Mouse (Mus musculus) liver, embryonic 11.5 days (tissue): ENCODE measurements at regions not wholly inside any gene's neighbourhood (a gene's known extent, or its start where the extent isn't known, plus 50 kb on each side); places are given as distances from the start of the nearest gene placed in this dataset.

Source experiments
- ATAC-seq: fragments of 200-750 bp; cut with Nextera tagmentation; replicated peaks from 2 replicates; pipeline ENCODE4 v1.8.0; 2017; ENCODE audit warnings: moderate number of reproducible peaks, mild to moderate bottlenecking, moderate TSS enrichment, moderate library complexity; ENCODE audit not compliant: low FRiP score
- DNase-seq: peaks from one replicate; pipeline ENCODE4 v3.0.0-alpha.2; 2017; ENCODE audit warnings: low spot score
- H3K27ac ChIP-seq: fragments of 300-500 bp; sonication (generic); 2 replicates; pipeline ENCODE4 v1.5.1; 2014; ENCODE audit warnings: mild to moderate bottlenecking, low read depth, low read length, control low read depth
- H3K27me3 ChIP-seq: fragments of 300-500 bp; sonication (generic); replicated peaks from 2 replicates; pipeline ENCODE4 v1.6.1; 2014; ENCODE audit warnings: low read length, mixed read lengths; ENCODE audit not compliant: control insufficient read depth, insufficient read depth
- H3K36me3 ChIP-seq: fragments of 300-500 bp; sonication (generic); 2 replicates; pipeline ENCODE4 v1.6.1; 2014; ENCODE audit warnings: mild to moderate bottlenecking, low read length, moderate library complexity, mixed read lengths; ENCODE audit not compliant: control insufficient read depth, insufficient read depth
- H3K4me1 ChIP-seq: fragments of 300-500 bp; sonication (generic); replicated peaks from 2 replicates; pipeline ENCODE4 v1.6.1; 2014; ENCODE audit warnings: low read length, mixed read lengths; ENCODE audit not compliant: control insufficient read depth, insufficient read depth
- H3K4me2 ChIP-seq: fragments of 300-500 bp; sonication (generic); 2 replicates; pipeline ENCODE4 v1.6.1; 2014; ENCODE audit warnings: mild to moderate bottlenecking, control low read depth, moderate library complexity
- H3K4me3 ChIP-seq: fragments of 300-500 bp; sonication (generic); 2 replicates; pipeline ENCODE4 v1.5.1; 2014; ENCODE audit warnings: low read depth, low read length, control low read depth
- H3K9ac ChIP-seq: fragments of 300-500 bp; sonication (generic); 2 replicates; pipeline ENCODE4 v1.6.1; 2014; ENCODE audit warnings: low read depth, low read length, control low read depth
- H3K9me3 ChIP-seq: fragments of 300-500 bp; sonication (generic); 2 replicates; pipeline ENCODE4 v1.6.1; 2016; ENCODE audit warnings: low read length, inconsistent platforms, mixed read lengths; ENCODE audit not compliant: control insufficient read depth
- WGBS: fragments of 180-500 bp; shearing (Covaris S2); extraction: QIAGEN DNeasy Blood & Tissue Kit; methylation state at CpG from one replicate; pipeline ENCODE4 v1.1.7; 2014; 5-methylcytosine and 5-hydroxymethylcytosine counted together

- no peak for ATAC-seq
- 63% methylated on average over 2 of the region's 2 CpGs for WGBS
- no peaks in the 10 kb centered on the region for H3K36me3 ChIP-seq
Measured at GRCm38 (mm10) chr7:145019137-145019536, 79.4 kb upstream of the Ccnd1 start.

GRCm38 (mm10) chr7:145018149-145018548 is 78.4 kb upstream of the Ccnd1 start:
- Histone ChIP-seq H3K36me3 (no peaks in the 10 kb centered on the region), H3K4me1 (no peaks in the 10 kb centered on the region), H3K4me2 (no peak overlapping the region), H3K4me3 (no peak overlapping the region), H3K9me3 (no peaks in the 10 kb centered on the region), H3K27me3 (no peaks in the 10 kb centered on the region), H3K27ac (no peak overlapping the region), H3K9ac (no peak overlapping the region)
- no peak for DNase-seq
- no peak for ATAC-seq
- 58% methylated on average over 3 of the region's 3 CpGs for WGBS

More at GRCm38 (mm10) chr7:145019137-145019536, 79.4 kb upstream of the Ccnd1 start:
- Histone ChIP-seq H3K9me3 (no peaks in the 10 kb centered on the region), H3K4me1 (no peaks in the 10 kb centered on the region), H3K4me3 (no peak overlapping the region), H3K27ac (no peak overlapping the region), H3K27me3 (no peaks in the 10 kb centered on the region), H3K9ac (no peak overlapping the region), H3K4me2 (no peak overlapping the region)
- no peak for DNase-seq

DNA sequence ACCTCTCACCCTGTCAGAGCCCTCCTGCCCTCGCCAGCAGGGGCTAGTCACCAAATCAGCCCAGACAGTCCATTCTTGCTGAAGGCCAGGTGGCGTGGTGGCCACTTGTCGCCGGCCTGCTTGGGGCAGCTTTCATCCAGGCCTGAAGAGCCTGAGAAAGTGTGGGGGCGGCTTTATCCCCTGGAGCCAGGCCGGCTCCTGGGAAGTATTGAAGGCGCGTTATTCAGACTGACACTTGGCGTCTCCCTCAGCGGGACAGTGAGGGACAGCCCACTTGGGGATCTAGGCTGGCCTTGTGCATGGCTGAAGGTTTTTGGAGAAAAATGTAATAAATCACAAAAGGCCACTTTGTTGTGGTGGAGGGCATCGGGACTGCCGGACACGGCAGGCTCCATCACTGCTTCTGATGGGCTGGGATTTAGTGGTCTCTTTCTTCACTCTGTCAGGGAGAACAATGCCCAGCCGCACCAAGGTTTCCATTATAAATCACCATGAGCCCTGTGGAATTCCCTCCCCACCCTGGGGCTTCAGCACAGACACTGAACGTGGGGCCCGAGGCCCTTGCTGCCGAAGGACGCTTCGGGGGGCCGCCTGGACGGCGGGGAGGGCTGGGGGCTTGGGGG is 75.8 kb upstream of the Ccnd1 start:
- no peaks in the 10 kb centered on the region for H3K27me3 ChIP-seq
- DNase-seq, result no peak
- no peaks in the 10 kb centered on the region for H3K36me3 ChIP-seq
- no peak for ATAC-seq
- H3K4me1 ChIP-seq, result no peaks in the 10 kb centered on the region
- H3K4me2 ChIP-seq, result no peak overlapping the region
- H3K27ac ChIP-seq, result no peak overlapping the region
- no peak overlapping the region for H3K4me3 ChIP-seq
- 69% methylated on average over 22 of the region's 22 CpGs for WGBS
- no peak overlapping the region for H3K9ac ChIP-seq
- H3K9me3 ChIP-seq, result no peaks in the 10 kb centered on the region

- WGBS, result 54% methylated on average over 4 of the region's 4 CpGs
- DNase-seq (no peak), ATAC-seq (no peak)
- H3K27ac ChIP-seq, result no peak overlapping the region
- no peaks in the 10 kb centered on the region for H3K27me3 ChIP-seq
- H3K9ac ChIP-seq, result no peak overlapping the region
- no peak overlapping the region for H3K4me3 ChIP-seq
- no peaks in the 10 kb centered on the region for H3K4me1 ChIP-seq
- no peak overlapping the region for H3K4me2 ChIP-seq
- no peaks in the 10 kb centered on the region for H3K9me3 ChIP-seq
- no peaks in the 10 kb centered on the region for H3K36me3 ChIP-seq
Measured at GRCm38 (mm10) chr7:145010757-145011156, 71.0 kb upstream of the Ccnd1 start.

- H3K4me3 ChIP-seq, result no peak overlapping the region
- no peak overlapping the region for H3K4me2 ChIP-seq
- DNase-seq (no peak), ATAC-seq (no peak)
- H3K27me3 ChIP-seq, result no peaks in the 10 kb centered on the region
- H3K4me1 ChIP-seq, result no peaks in the 10 kb centered on the region
- no peak overlapping the region for H3K27ac ChIP-seq
- H3K9me3 ChIP-seq, result no peaks in the 10 kb centered on the region
- H3K36me3 ChIP-seq, result no peaks in the 10 kb centered on the region
- H3K9ac ChIP-seq, result no peak overlapping the region
- 61% methylated on average over 3 of the region's 3 CpGs for WGBS
Measured at GRCm38 (mm10) chr7:145010004-145010403, 70.3 kb upstream of the Ccnd1 start.

DNA sequence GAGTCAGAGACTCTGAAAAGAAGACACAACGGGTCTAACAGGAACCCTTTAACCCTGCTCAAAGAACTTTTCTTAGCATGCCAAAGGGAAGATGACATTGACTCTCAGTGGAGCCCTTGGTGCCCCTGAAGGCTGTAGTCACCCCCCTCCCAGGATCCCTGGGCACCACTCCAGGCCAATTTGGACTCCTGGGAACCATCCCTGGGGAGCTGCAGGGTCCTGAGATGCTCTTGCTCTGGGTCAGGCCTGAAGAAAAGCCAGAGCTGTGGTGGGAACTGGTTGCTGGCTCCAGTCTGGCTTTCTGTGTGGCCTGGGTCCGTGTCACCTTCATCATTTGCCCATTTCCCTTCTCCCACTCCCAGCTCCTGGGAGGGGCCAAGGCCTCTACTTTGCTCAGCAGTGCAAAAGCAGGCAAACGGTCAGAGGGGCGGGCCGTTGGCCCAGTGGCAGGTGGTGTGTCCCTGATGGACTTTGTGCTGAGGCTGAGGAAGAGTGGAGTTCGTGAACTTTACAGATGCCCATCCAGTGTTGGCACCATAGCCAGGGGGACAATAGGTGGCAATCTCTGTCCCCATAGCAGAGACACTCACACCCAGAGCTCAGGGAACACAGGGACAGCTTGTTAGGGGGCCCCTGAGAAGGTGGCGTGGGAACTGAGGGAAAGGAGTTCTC is 69.1 kb upstream of the Ccnd1 start:
- DNase-seq (no peak), ATAC-seq (peak; percentile 47; the same call in 1 of the 2 replicates)
- H3K4me1 ChIP-seq, result no peaks in the 10 kb centered on the region
- H3K4me2 ChIP-seq, result no peak overlapping the region
- H3K36me3 ChIP-seq, result no peaks in the 10 kb centered on the region
- H3K9ac ChIP-seq, result no peak overlapping the region
- H3K27me3 ChIP-seq, result no peaks in the 10 kb centered on the region
- 63% methylated on average over 7 of the region's 7 CpGs for WGBS
- no peaks in the 10 kb centered on the region for H3K9me3 ChIP-seq
- H3K27ac ChIP-seq, result no peak overlapping the region
- H3K4me3 ChIP-seq, result no peak overlapping the region

GRCm38 (mm10) chr7:145007216-145007615 is 67.5 kb upstream of the Ccnd1 start:
- Histone ChIP-seq H3K4me2 (no peak overlapping the region), H3K9ac (no peak overlapping the region)
- WGBS, result 84% methylated on average over 2 of the region's 2 CpGs

DNA sequence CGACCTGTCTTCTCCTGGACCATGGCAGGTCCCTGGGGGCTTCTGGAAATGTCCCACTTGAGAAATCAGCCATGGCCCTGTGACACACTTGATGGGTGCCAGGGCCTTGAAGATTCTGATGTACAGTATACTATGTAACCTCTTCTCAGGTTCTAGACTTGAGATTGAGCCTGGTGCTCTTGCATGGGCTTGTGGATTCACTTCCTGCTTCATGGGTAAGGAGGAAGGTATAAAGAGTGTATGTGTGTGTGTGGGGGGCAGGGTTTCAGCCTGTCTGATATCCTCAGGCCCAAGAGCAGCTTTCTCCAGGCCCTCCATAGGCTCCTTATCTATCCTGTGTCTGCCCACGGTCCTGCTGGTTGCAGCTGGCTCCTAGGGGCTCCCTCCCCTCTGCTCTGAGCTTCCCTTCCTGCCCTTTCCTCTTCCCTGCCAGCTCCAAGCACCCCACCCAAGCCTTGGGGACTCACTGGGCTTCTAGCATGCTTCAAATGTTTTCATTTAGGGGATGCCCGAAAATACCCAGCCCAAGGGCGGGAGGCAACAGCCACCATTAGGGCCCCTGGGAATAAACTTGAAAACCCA is 61.9 kb upstream of the Ccnd1 start:
- no peak overlapping the region for H3K4me2 ChIP-seq
- no peak overlapping the region for H3K9ac ChIP-seq
- no peak overlapping the region for H3K4me3 ChIP-seq
- no peaks in the 10 kb centered on the region for H3K9me3 ChIP-seq
- no peak overlapping the region for H3K27ac ChIP-seq
- H3K27me3 ChIP-seq, result no peaks in the 10 kb centered on the region
- ATAC-seq (no peak), DNase-seq (no peak)
- WGBS, result 51% methylated on average over 4 of the region's 4 CpGs
- H3K4me1 ChIP-seq, result no peaks in the 10 kb centered on the region
- H3K36me3 ChIP-seq, result no peaks in the 10 kb centered on the region

More at GRCm38 (mm10) chr7:145007216-145007615, 67.5 kb upstream of the Ccnd1 start:
- DNase-seq (no peak), ATAC-seq (no peak)
- Histone ChIP-seq H3K36me3 (no peaks in the 10 kb centered on the region), H3K27ac (no peak overlapping the region), H3K9me3 (no peaks in the 10 kb centered on the region), H3K4me1 (no peaks in the 10 kb centered on the region), H3K4me3 (no peak overlapping the region), H3K27me3 (no peaks in the 10 kb centered on the region)

DNA sequence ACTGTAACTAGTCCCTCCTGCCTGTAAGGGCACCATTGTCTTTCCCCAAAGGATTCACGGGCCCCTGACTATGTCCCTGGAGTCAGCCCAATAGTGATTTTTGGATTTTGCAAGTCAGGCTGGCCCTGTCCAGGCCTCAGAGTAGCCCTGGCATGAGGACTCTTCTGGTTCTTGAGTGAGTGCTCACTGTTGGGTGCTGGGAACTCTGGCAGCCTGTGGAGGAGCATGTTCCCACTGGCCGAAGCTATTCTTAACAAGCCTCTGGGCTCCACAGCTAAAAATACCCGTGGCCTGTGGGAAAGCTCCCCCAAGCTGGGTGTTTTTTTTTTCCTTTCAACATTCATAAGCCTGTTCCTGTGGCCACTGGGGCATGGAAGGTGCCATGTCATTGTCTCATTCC is 60.0 kb upstream of the Ccnd1 start:
- no peak for DNase-seq
- Histone ChIP-seq H3K27ac (no peak overlapping the region), H3K4me3 (no peak overlapping the region), H3K9ac (no peak overlapping the region), H3K27me3 (no peaks in the 10 kb centered on the region), H3K36me3 (no peaks in the 10 kb centered on the region), H3K9me3 (no peaks in the 10 kb centered on the region), H3K4me2 (no peak overlapping the region), H3K4me1 (no peaks in the 10 kb centered on the region)
- 64% methylated on average over 3 of the region's 3 CpGs for WGBS
- ATAC-seq, result no peak
